Mouse (Mus musculus) monocyte, adult 5-6 weeks (primary cell): ENCODE measurements around the gene Best3. TPM values are rescaled to one million over a fixed set of nuclear protein-coding genes. Genes with fewer than 3 reads are reported as not detected.
"Not testable (repeated sequence)": the region's sequence is repeated elsewhere in the genome, so short reads cannot be mapped to it uniquely, and the experiment has no call there.

Experiments used
- ATAC-seq: fragments of 153-309, 156-312 bp; replicated peaks from 2 replicates; pipeline ENCODE4 v1.8.0; 2017; ENCODE audit warnings: mild to moderate bottlenecking; ENCODE audit not compliant: low TSS enrichment, insufficient number of reproducible peaks, severe bottlenecking, poor library complexity, low FRiP score
- total RNA-seq: library from RNA; stranded (forward); fragments of 200-1000, 200-491, 200-594 nt; gene quantifications from 3 replicates; pipeline ENCODE4 v1.2.3, GENCODE M21; 2017

Best3 gene
- total RNA-seq, 1 experiment from 2014 or later = not detected

GRCm38 (mm10) chr10:117014565-117014964 is 28.5 kb downstream of the Best3 start:
- ATAC-seq = no peak

- no peak for ATAC-seq
Measured at GRCm38 (mm10) chr10:117018281-117018840, 32.2 kb downstream of the Best3 start.

- ATAC-seq = no peak
Measured at GRCm38 (mm10) chr10:117021020-117021754, 35.1 kb downstream of the Best3 start.

GRCm38 (mm10) chr10:117023693-117024092 is 37.6 kb downstream of the Best3 start:
- no peak for ATAC-seq

GRCm38 (mm10) chr10:117025776-117026175 is 39.7 kb downstream of the Best3 start:
- not testable (repeated sequence) for ATAC-seq

GRCm38 (mm10) chr10:117026176-117026575 is 40.1 kb downstream of the Best3 start:
- ATAC-seq = no peak

- ATAC-seq = no peak
Measured at GRCm38 (mm10) chr10:117031160-117031559, 45.0 kb downstream of the Best3 start.

- ATAC-seq = peak; percentile 70; the same call in 1 of the 2 replicates
Measured at GRCm38 (mm10) chr10:117033785-117034184, 47.7 kb downstream of the Best3 start.

GRCm38 (mm10) chr10:117040355-117040754 is 54.2 kb downstream of the Best3 start:
- ATAC-seq = no peak

GRCm38 (mm10) chr10:117042295-117042694 is 56.2 kb downstream of the Best3 start:
- no peak for ATAC-seq

GRCm38 (mm10) chr10:117043497-117044166 is 57.5 kb downstream of the Best3 start:
- ATAC-seq = not testable (repeated sequence)

GRCm38 (mm10) chr10:117045175-117046056 is 59.3 kb downstream of the Best3 start, which contains the start of gene Lrrc10:
Gene Lrrc10, plus strand, starts transcription at chr10:117045341.
- no peak for ATAC-seq

- no peak for ATAC-seq
Measured at GRCm38 (mm10) chr10:117049253-117049652, 63.1 kb downstream of the Best3 start.

GRCm38 (mm10) chr10:117049961-117050597 is 64.0 kb downstream of the Best3 start:
- ATAC-seq = no peak

GRCm38 (mm10) chr10:117055668-117056067 is 69.6 kb downstream of the Best3 start:
- ATAC-seq = no peak

- ATAC-seq = 0 out of 2 replicates have a peak, but pooled peaks have one; percentile 4
Measured at GRCm38 (mm10) chr10:117062894-117063253, 76.8 kb downstream of the Best3 start.

- ATAC-seq = peak; percentile 92
Measured at GRCm38 (mm10) chr10:117063254-117064021, 77.3 kb downstream of the Best3 start, which contains the start of gene Cct2. Gene Cct2, minus strand, starts transcription at chr10:117063814.

GRCm38 (mm10) chr10:117064076-117064475 is 78.0 kb downstream of the Best3 start:
- no peak for ATAC-seq
